ENCODE assay signal across 9 mouse cellular contexts in genomic region chr10:66909204-66909889, GRCm38 (mm10).
DNase-seq lines count a peak whose midpoint lies in the region; ATAC-seq and TF ChIP-seq lines count a peak whose summit lies in the region.
"Had no signal": no experiment of that assay in that cellular context is flagged by ENCODE, and none has a peak within 500 bp of the region (broad histone marks: within the 10 kb centered on the region; RNA-seq: fewer than 3 reads in every experiment).

No protein-coding gene starts in this region.

- peaks cover 25% of the 10 kb centered on the region for H3K4me1 ChIP-seq in forebrain, embryonic 12.5 days
- H3K4me1 ChIP-seq in intestine, postnatal 0 days (replicated peaks; ENCODE audit: control insufficient read depth, insufficient read depth, low read length), result 0 out of 2 replicates have a peak, but pooled peaks cover 4% of the 10 kb centered on the region

- no peak overlapping the region for H3ac ChIP-seq in C2C12 (ENCODE audit: control insufficient read depth, insufficient read length, low read depth)

- no peaks in the 10 kb centered on the region for H3K79me3 ChIP-seq in C2C12 (ENCODE audit: low read depth)

- peak; percentile 49 for DNase-seq in gastrocnemius, adult 2 months
- DNase-seq in gastrocnemius, adult 8-10 months (ENCODE audit: low spot score in 2 of 2), result no peak
- DNase-seq in brain, embryonic 14.5 days (ENCODE audit: low read depth), result peak; percentile 91
- peak; percentile 82 for DNase-seq in mesoderm, embryonic 11.5 days (ENCODE audit: low read depth, low spot score)
- peak; percentile 75 for DNase-seq in testis, postnatal 10 days (ENCODE audit: low spot score)

- no peak for TF ChIP-seq POLR2A in brain, embryonic 14.5 days (IDR thresholded peaks at IDR 0.05; ENCODE audit: borderline replicate concordance, extremely low read depth, insufficient read depth, insufficient read length, poor library complexity, severe bottlenecking)

- H3K9ac ChIP-seq in forebrain, embryonic 12.5 days, result no peak overlapping the region
- no peak overlapping the region for H3K9ac ChIP-seq in intestine, postnatal 0 days (ENCODE audit: low read depth, low read length)
- H3K9ac ChIP-seq: limb, embryonic 15.5 days had no signal

- WGBS in forebrain, embryonic 12.5 days, result 17% methylated on average over 12 of the region's 12 CpGs
- 14% methylated on average over 12 of the region's 12 CpGs for WGBS in intestine, postnatal 0 days

- no peaks in the 10 kb centered on the region for H3K9me3 ChIP-seq in forebrain, embryonic 12.5 days
- no peaks in the 10 kb centered on the region for H3K9me3 ChIP-seq in intestine, postnatal 0 days (ENCODE audit: control insufficient read depth)
- H3K9me3 ChIP-seq: limb, embryonic 15.5 days had no signal

- no peaks in the 10 kb centered on the region for H3K36me3 ChIP-seq in C2C12 (ENCODE audit: control insufficient read depth, insufficient read depth)
- H3K36me3 ChIP-seq in forebrain, embryonic 12.5 days (replicated peaks), result no peaks in the 10 kb centered on the region
- H3K36me3 ChIP-seq in intestine, postnatal 0 days (ENCODE audit: control insufficient read depth, insufficient read depth), result no peaks in the 10 kb centered on the region
- H3K36me3 ChIP-seq: limb, embryonic 15.5 days had no signal

- intact Hi-C loops in gastrocnemius, adult 2 months (cut with DNase I), result loop anchor here (2.0 to 10.0 kb wide), 5 partner anchors 57 to 625 kb away; partner anchors contain the start of gene Egr2

- no peak overlapping the region for H3K4me3 ChIP-seq in gastrocnemius, adult 2 months
- H3K4me3 ChIP-seq in C2C12 (ENCODE audit: insufficient read depth, poor library complexity, severe bottlenecking), result no peak overlapping the region
- no peak overlapping the region for H3K4me3 ChIP-seq in forebrain, embryonic 12.5 days (replicated peaks)
- no peak overlapping the region for H3K4me3 ChIP-seq in intestine, postnatal 0 days (ENCODE audit: low read depth, low read length)
- H3K4me3 ChIP-seq: limb, embryonic 15.5 days had no signal

- peak; percentile 93 for TF ChIP-seq CTCF in gastrocnemius, adult 2 months (IDR thresholded peaks at IDR 0.05)
- TF ChIP-seq CTCF in C2C12 (IDR thresholded peaks at IDR 0.05; ENCODE audit: control insufficient read depth, insufficient read depth, insufficient read length), result peak; percentile 68
- peak; percentile 89 for TF ChIP-seq CTCF in brain, embryonic 14.5 days (IDR thresholded peaks at IDR 0.05; ENCODE audit: borderline replicate concordance, extremely low read depth, insufficient read depth, insufficient read length)
- peak; percentile 97 for TF ChIP-seq CTCF in intestine, postnatal 0 days (IDR thresholded peaks at IDR 0.05; ENCODE audit: low read depth)

- no peak overlapping the region for H3K4me2 ChIP-seq in forebrain, embryonic 12.5 days
- no peak overlapping the region for H3K4me2 ChIP-seq in intestine, postnatal 0 days (replicated peaks; ENCODE audit: low read depth)
- H3K4me2 ChIP-seq: limb, embryonic 15.5 days had no signal

- no peaks in the 10 kb centered on the region for H3K79me2 ChIP-seq in C2C12 (ENCODE audit: control insufficient read depth, insufficient read depth)

- H3K27ac ChIP-seq in gastrocnemius, adult 2 months, result no peak overlapping the region
- no peak overlapping the region for H3K27ac ChIP-seq in forebrain, embryonic 12.5 days
- H3K27ac ChIP-seq in intestine, postnatal 0 days (ENCODE audit: low read depth, low read length), result 0 out of 2 replicates have a peak overlapping the region, but pooled peaks have one; percentile 46
- H3K27ac ChIP-seq: limb, embryonic 15.5 days had no signal

- H3K27me3 ChIP-seq in C2C12 (ENCODE audit: control insufficient read depth, insufficient read depth, insufficient read length), result no peaks in the 10 kb centered on the region
- H3K27me3 ChIP-seq in forebrain, embryonic 12.5 days, result peaks cover 5% of the 10 kb centered on the region; the same call in 1 of the 2 replicates
- H3K27me3 ChIP-seq in intestine, postnatal 0 days (replicated peaks; ENCODE audit: control insufficient read depth, insufficient read depth, low read length), result no peaks in the 10 kb centered on the region
- H3K27me3 ChIP-seq: limb, embryonic 15.5 days had no signal

- ATAC-seq in forebrain, embryonic 12.5 days (ENCODE audit: low FRiP score), result peak; percentile 43
- no peak for ATAC-seq in intestine, postnatal 0 days

TF ChIP-seq in C2C12, 6 proteins besides CTCF, POLR2A, EP300 and RAD21:
- no peak for TF ChIP-seq MYOD1 (IDR thresholded peaks at IDR 0.05; ENCODE audit: control insufficient read depth, insufficient read length, low read depth)
- TF ChIP-seq MYOG (IDR thresholded peaks at IDR 0.05; ENCODE audit: control insufficient read depth, extremely low read depth, insufficient read length), result no peak
- no peak for TF ChIP-seq USF1 (IDR thresholded peaks at IDR 0.05; ENCODE audit: low read depth)
- TF ChIP-seq CEBPB (IDR thresholded peaks at IDR 0.05; ENCODE audit: low read depth), result no peak
- TF ChIP-seq FOSL1 (IDR thresholded peaks at IDR 0.05; ENCODE audit: insufficient read depth, low read length, poor library complexity, severe bottlenecking), result no peak
- TF ChIP-seq MAX (IDR thresholded peaks at IDR 0.05), result no peak
TF ChIP-seq in C2C12: peak in this region for 0.

Comparison
In these comparisons a context has a peak if more than half of its experiments do, and no peak if none do; other contexts are left out.
1. DNase-seq: peak in gastrocnemius, adult 2 months (single experiment), brain, embryonic 14.5 days (single experiment), mesoderm, embryonic 11.5 days (single experiment) and testis, postnatal 10 days (single experiment); none in gastrocnemius, adult 8-10 months (0 of 2).
2. Peak in every context shown above with its lines, with median percentiles within 50 percentile points of each other: CTCF ChIP-seq.